Mouse (Mus musculus): ENCODE data around the gene Actr3.

Gene Actr3

GRCm38 (mm10) chr1:125435369-125436135 lies at the start of gene Actr3:
Actr3 (minus strand) TSS chr1:125435727.
- DNase-seq (ENCODE audit: low read depth, low spot score) = peak; percentile 100

GRCm38 (mm10) chr1:125482459-125483287 lies 47.1 kb upstream of the Actr3 start:
- DNase-seq (ENCODE audit: low read depth, low spot score) = no peak

- no peak for DNase-seq (ENCODE audit: low read depth, low spot score)
These were observed 46.3 kb upstream of the Actr3 start for GRCm38 (mm10) chr1:125481842-125482241.

GRCm38 (mm10) chr1:125478588-125478987 lies 43.1 kb upstream of the Actr3 start:
- DNase-seq (ENCODE audit: low read depth, low spot score) = no peak

GRCm38 (mm10) chr1:125475961-125476682 lies 40.6 kb upstream of the Actr3 start:
- DNase-seq (ENCODE audit: low read depth, low spot score) = no peak

GRCm38 (mm10) chr1:125473866-125474265 lies 38.3 kb upstream of the Actr3 start:
- no peak for DNase-seq (ENCODE audit: low read depth, low spot score)

GRCm38 (mm10) chr1:125473126-125473666 lies 37.7 kb upstream of the Actr3 start:
- no peak for DNase-seq (ENCODE audit: low read depth, low spot score)

- DNase-seq (ENCODE audit: low read depth, low spot score) = no peak
These were observed 35.5 kb upstream of the Actr3 start for GRCm38 (mm10) chr1:125470805-125471648.

- no peak for DNase-seq (ENCODE audit: low read depth, low spot score)
These were observed 32.4 kb upstream of the Actr3 start for GRCm38 (mm10) chr1:125467936-125468335.

GRCm38 (mm10) chr1:125466621-125467257 lies 31.2 kb upstream of the Actr3 start:
- no peak for DNase-seq (ENCODE audit: low read depth, low spot score)

GRCm38 (mm10) chr1:125464011-125464410 lies 28.5 kb upstream of the Actr3 start:
- DNase-seq (ENCODE audit: low read depth, low spot score) = no peak

GRCm38 (mm10) chr1:125463349-125463748 lies 27.8 kb upstream of the Actr3 start:
- DNase-seq (ENCODE audit: low read depth, low spot score) = no peak

- no peak for DNase-seq (ENCODE audit: low read depth, low spot score)
These were observed 27.4 kb upstream of the Actr3 start for GRCm38 (mm10) chr1:125462917-125463316.

- DNase-seq (ENCODE audit: low read depth, low spot score) = no peak
These were observed 23.0 kb upstream of the Actr3 start for GRCm38 (mm10) chr1:125458531-125458930.

GRCm38 (mm10) chr1:125455128-125455527 lies 19.6 kb upstream of the Actr3 start:
- no peak for DNase-seq (ENCODE audit: low read depth, low spot score)

GRCm38 (mm10) chr1:125450282-125451000 lies 14.9 kb upstream of the Actr3 start:
- no peak for DNase-seq (ENCODE audit: low read depth, low spot score)

- no peak for DNase-seq (ENCODE audit: low read depth, low spot score)
These were observed 12.4 kb upstream of the Actr3 start for GRCm38 (mm10) chr1:125447926-125448325.

- no peak for DNase-seq (ENCODE audit: low read depth, low spot score)
These were observed 6.2 kb upstream of the Actr3 start for GRCm38 (mm10) chr1:125441679-125442078.

GRCm38 (mm10) chr1:125441251-125441650 lies 5.7 kb upstream of the Actr3 start:
- DNase-seq (ENCODE audit: low read depth, low spot score) = no peak

- no peak for DNase-seq (ENCODE audit: low read depth, low spot score)
These were observed 4.0 kb upstream of the Actr3 start for GRCm38 (mm10) chr1:125439556-125439955.
